Comparison of ENCODE assay signal across 7 mouse cellular contexts in genomic region chr11:17052476-17053049, GRCm38 (mm10). TPM values are rescaled to one million over a fixed set of nuclear protein-coding genes. Genes with fewer than 3 reads are reported as not detected.
A peak's percentile ranks its signal among the peaks of the same experiment; 100 is the strongest.
DNase-seq lines count a peak whose midpoint lies in the region; ATAC-seq and TF ChIP-seq lines count a peak whose summit lies in the region.

No protein-coding gene starts in this region.

- no peak overlapping the region for H3K27ac ChIP-seq in ES-Bruce4 (ENCODE audit: insufficient read depth, low read length)
- no peak overlapping the region for H3K27ac ChIP-seq in bone marrow, adult 2 months (ENCODE audit: control insufficient read depth, insufficient read depth, low read depth, low read length, poor library complexity)
- no peak overlapping the region for H3K27ac ChIP-seq in embryonic fibroblast, embryonic 13.5 days (ENCODE audit: insufficient read depth, low read length)
- H3K27ac ChIP-seq in hindbrain, embryonic 15.5 days (replicated peaks), result peak overlapping the region; percentile 94
- H3K27ac ChIP-seq in liver, embryonic 14.5 days, result no peak overlapping the region
- peak overlapping the region; percentile 72; the same call in 1 of the 2 replicates for H3K27ac ChIP-seq in stomach, embryonic 14.5 days (ENCODE audit: low read length)

- DNase-seq in liver, embryonic 14.5 days (ENCODE audit: low read depth in 3 of 3, low spot score in 3 of 3), result no peak
- no peak for DNase-seq in ovary, adult 18-20 months (ENCODE audit: low spot score)

- 12% methylated on average over 6 of the region's 6 CpGs for WGBS in bone marrow, adult 2 months
- WGBS in hindbrain, embryonic 15.5 days, result 6% methylated on average over 6 of the region's 6 CpGs
- 17% methylated on average over 6 of the region's 6 CpGs for WGBS in liver, embryonic 14.5 days (ENCODE audit: insufficient replicate concordance)
- WGBS in stomach, embryonic 14.5 days, result 17% methylated on average over 6 of the region's 6 CpGs

- H3K9ac ChIP-seq in ES-Bruce4 (ENCODE audit: low read depth, poor library complexity, severe bottlenecking), result no peak overlapping the region
- H3K9ac ChIP-seq in hindbrain, embryonic 15.5 days, result peak overlapping the region; percentile 85
- no peak overlapping the region for H3K9ac ChIP-seq in liver, embryonic 14.5 days (replicated peaks)
- H3K9ac ChIP-seq in stomach, embryonic 14.5 days (replicated peaks; ENCODE audit: low read depth, low read length), result peak overlapping the region; percentile 37

- ATAC-seq in hindbrain, embryonic 15.5 days (ENCODE audit: low FRiP score, low read depth), result 0 out of 2 replicates have a peak, but pooled peaks have one; percentile 3
- ATAC-seq in liver, embryonic 14.5 days (ENCODE audit: insufficient read depth), result no peak
- ATAC-seq in stomach, embryonic 14.5 days (ENCODE audit: insufficient number of reproducible peaks, insufficient read depth, low FRiP score, low read depth), result no peak

- H3K4me3 ChIP-seq in ES-Bruce4 (ENCODE audit: low read depth, low read length), result peak overlapping the region; percentile 48
- H3K4me3 ChIP-seq in bone marrow, adult 2 months (replicated peaks; ENCODE audit: control insufficient read depth, low read depth, low read length), result peak overlapping the region; percentile 48
- H3K4me3 ChIP-seq in embryonic fibroblast, embryonic 13.5 days (ENCODE audit: insufficient read depth, low read length), result peak overlapping the region; percentile 45
- H3K4me3 ChIP-seq in hindbrain, embryonic 15.5 days, result peak overlapping the region; percentile 83
- H3K4me3 ChIP-seq in liver, embryonic 14.5 days (ENCODE audit: insufficient read depth in 1 of 2, low read depth in 2 of 2, low read length in 2 of 2), result peak overlapping the region; percentile 37 to 45
- peak overlapping the region; percentile 49 for H3K4me3 ChIP-seq in stomach, embryonic 14.5 days (ENCODE audit: low read depth, low read length)

- H3K4me1 ChIP-seq in ES-Bruce4 (ENCODE audit: control insufficient read depth, insufficient read depth, low read length), result no peaks in the 10 kb centered on the region
- no peaks in the 10 kb centered on the region for H3K4me1 ChIP-seq in bone marrow, adult 2 months (ENCODE audit: control insufficient read depth, insufficient read depth, low read length)
- no peaks in the 10 kb centered on the region for H3K4me1 ChIP-seq in embryonic fibroblast, embryonic 13.5 days (ENCODE audit: control insufficient read depth, insufficient read depth, low read length)
- peaks cover 23% of the 10 kb centered on the region for H3K4me1 ChIP-seq in hindbrain, embryonic 15.5 days (replicated peaks)
- no peaks in the 10 kb centered on the region for H3K4me1 ChIP-seq in liver, embryonic 14.5 days (replicated peaks; ENCODE audit: control insufficient read depth in 2 of 2, insufficient read depth in 2 of 2, low read length in 1 of 2)
- H3K4me1 ChIP-seq in stomach, embryonic 14.5 days (ENCODE audit: control insufficient read depth, insufficient read depth, low read length), result no peaks in the 10 kb centered on the region; the same call in 1 of the 2 replicates

- H3K4me2 ChIP-seq in hindbrain, embryonic 15.5 days, result peak overlapping the region; percentile 74
- peak overlapping the region; percentile 51 for H3K4me2 ChIP-seq in liver, embryonic 14.5 days (ENCODE audit: low read depth)
- peak overlapping the region; percentile 62 for H3K4me2 ChIP-seq in stomach, embryonic 14.5 days (replicated peaks; ENCODE audit: low read depth, low read length)

- no peak for TF ChIP-seq POLR2A in ES-Bruce4 (IDR thresholded peaks at IDR 0.05; ENCODE audit: insufficient read depth, low read length)
- TF ChIP-seq POLR2A in bone marrow, adult 2 months (IDR thresholded peaks at IDR 0.05; ENCODE audit: borderline replicate concordance, control insufficient read depth, low read depth, low read length), result no peak
- no peak for TF ChIP-seq POLR2A in embryonic fibroblast, embryonic 13.5 days (IDR thresholded peaks at IDR 0.05; ENCODE audit: low read depth, low read length)

- no peaks in the 10 kb centered on the region for H3K36me3 ChIP-seq in ES-Bruce4 (ENCODE audit: control insufficient read depth, insufficient read depth, low read length, poor library complexity, severe bottlenecking)
- H3K36me3 ChIP-seq in hindbrain, embryonic 15.5 days, result peaks cover 7% of the 10 kb centered on the region; the same call in 1 of the 2 replicates
- H3K36me3 ChIP-seq in liver, embryonic 14.5 days (replicated peaks; ENCODE audit: control insufficient read depth, insufficient read depth, low read depth), result no peaks in the 10 kb centered on the region
- H3K36me3 ChIP-seq in stomach, embryonic 14.5 days (ENCODE audit: control insufficient read depth, insufficient read depth, low read length), result no peaks in the 10 kb centered on the region

- no peak for TF ChIP-seq CTCF in ES-Bruce4 (IDR thresholded peaks at IDR 0.05; ENCODE audit: low read depth, low read length)
- no peak for TF ChIP-seq CTCF in bone marrow, adult 2 months (IDR thresholded peaks at IDR 0.05; ENCODE audit: control insufficient read depth, insufficient read depth, low read length)
- no peak for TF ChIP-seq CTCF in embryonic fibroblast, embryonic 13.5 days (IDR thresholded peaks at IDR 0.05; ENCODE audit: borderline replicate concordance, insufficient read depth, low read length)
- no peak for TF ChIP-seq CTCF in liver, embryonic 14.5 days (IDR thresholded peaks at IDR 0.05; ENCODE audit: low read depth)

- no peak for TF ChIP-seq EP300 in ES-Bruce4 (IDR thresholded peaks at IDR 0.05; ENCODE audit: insufficient read depth, low read depth, low read length)
- TF ChIP-seq EP300 in liver, embryonic 14.5 days (IDR thresholded peaks at IDR 0.05; ENCODE audit: low read depth), result no peak

- no peaks in the 10 kb centered on the region; the same call in 1 of the 2 replicates for H3K27me3 ChIP-seq in ES-Bruce4 (ENCODE audit: control insufficient read depth, insufficient read depth, low read length, poor library complexity, severe bottlenecking)
- H3K27me3 ChIP-seq in hindbrain, embryonic 15.5 days, result no peaks in the 10 kb centered on the region
- H3K27me3 ChIP-seq in liver, embryonic 14.5 days (ENCODE audit: control insufficient read depth, insufficient read depth, low read length), result no peaks in the 10 kb centered on the region
- no peaks in the 10 kb centered on the region for H3K27me3 ChIP-seq in stomach, embryonic 14.5 days (ENCODE audit: control insufficient read depth, insufficient read depth, low read length)

- no peaks in the 10 kb centered on the region for H3K9me3 ChIP-seq in ES-Bruce4 (replicated peaks; ENCODE audit: control insufficient read depth, insufficient read depth, low read length, poor library complexity, severe bottlenecking)
- H3K9me3 ChIP-seq in hindbrain, embryonic 15.5 days, result no peaks in the 10 kb centered on the region
- H3K9me3 ChIP-seq in liver, embryonic 14.5 days (ENCODE audit: control insufficient read depth, low read length), result no peaks in the 10 kb centered on the region
- no peaks in the 10 kb centered on the region for H3K9me3 ChIP-seq in stomach, embryonic 14.5 days (ENCODE audit: control insufficient read depth, low read depth, low read length)

RNA-seq across cellular contexts. Expression of gene Plek, which starts 0.4 kb away (rescaled TPM):
- polyA plus RNA-seq in ES-Bruce4 (2011; ENCODE audit: insufficient read depth, insufficient read length, low read depth, missing spikeins), result not detected in 2 replicates
- polyA plus RNA-seq in bone marrow, adult 2 months (2011; ENCODE audit: insufficient read depth, insufficient read length, low replicate concordance, missing spikeins), result 51.3 and 72.7 TPM in 2 replicates
- polyA plus RNA-seq in embryonic fibroblast, embryonic 13.5 days (2011; ENCODE audit: insufficient read length, low read depth, missing spikeins), result 1.2 and 3.2 TPM in 2 replicates
- polyA plus RNA-seq in hindbrain, embryonic 15.5 days (2015; fragmentation: Nextera tagmentation; extraction: Ambion mirVana), result 3.4 and 3.8 TPM in 2 replicates
- polyA plus RNA-seq in liver, embryonic 14.5 days (2012; rRNA removed), result 6.4 and 10.9 TPM in 2 replicates
- polyA plus RNA-seq in liver, embryonic 14.5 days (2014; fragmentation: Nextera tagmentation; extraction: Ambion mirVana), result 18.2 and 23.0 TPM in 2 replicates
- polyA plus RNA-seq in stomach, embryonic 14.5 days (2014; fragmentation: Nextera tagmentation; extraction: Ambion mirVana), result 2.5 and 2.9 TPM in 2 replicates

RNA-seq across cellular contexts. Expression of gene Cnrip1, which starts 1.2 kb away (rescaled TPM):
- 0.85 and 1.5 TPM in 2 replicates for polyA plus RNA-seq in ES-Bruce4 (2011; ENCODE audit: insufficient read depth, insufficient read length, low read depth, missing spikeins)
- polyA plus RNA-seq in bone marrow, adult 2 months (2011; ENCODE audit: insufficient read depth, insufficient read length, low replicate concordance, missing spikeins), result 3.2 and 6.2 TPM in 2 replicates
- polyA plus RNA-seq in embryonic fibroblast, embryonic 13.5 days (2011; ENCODE audit: insufficient read length, low read depth, missing spikeins), result 19.5 and 25.9 TPM in 2 replicates
- 141 and 154 TPM in 2 replicates for polyA plus RNA-seq in hindbrain, embryonic 15.5 days (2015; fragmentation: Nextera tagmentation; extraction: Ambion mirVana)
- polyA plus RNA-seq in liver, embryonic 14.5 days (2012; rRNA removed), result 2.5 and 2.8 TPM in 2 replicates
- 2.0 and 2.2 TPM in 2 replicates for polyA plus RNA-seq in liver, embryonic 14.5 days (2014; fragmentation: Nextera tagmentation; extraction: Ambion mirVana)
- polyA plus RNA-seq in stomach, embryonic 14.5 days (2014; fragmentation: Nextera tagmentation; extraction: Ambion mirVana), result 38.6 and 43.3 TPM in 2 replicates

Comparison
In these comparisons a context has a peak if more than half of its experiments do, and no peak if none do; other contexts are left out.
1. H3K27ac ChIP-seq: peak in hindbrain, embryonic 15.5 days (single experiment) and stomach, embryonic 14.5 days (single experiment); none in ES-Bruce4 (single experiment), bone marrow, adult 2 months (single experiment), embryonic fibroblast, embryonic 13.5 days (single experiment) and liver, embryonic 14.5 days (single experiment).
2. H3K9ac ChIP-seq: peak in hindbrain, embryonic 15.5 days (single experiment) and stomach, embryonic 14.5 days (single experiment); none in ES-Bruce4 (single experiment) and liver, embryonic 14.5 days (single experiment).
3. Peak in every context shown above with its lines, with median percentiles within 50 percentile points of each other: H3K4me3 ChIP-seq and H3K4me2 ChIP-seq.